Comparison of ENCODE assay signal across 16 mouse cellular contexts in genomic region chr10:37880841-37881240, GRCm38 (mm10).
DNase-seq lines count a peak whose midpoint lies in the region; ATAC-seq lines count a peak whose summit lies in the region.
"Had no signal": no experiment of that assay in that cellular context is flagged by ENCODE, and none has a peak within 500 bp of the region (broad histone marks: within the 10 kb centered on the region; RNA-seq: fewer than 3 reads in every experiment).

No protein-coding gene starts in this region.

- ATAC-seq in frontal cortex, adult (ENCODE audit: low TSS enrichment): peak; percentile 64; the same call in 1 of the 2 replicates
- ATAC-seq: activated CD4-positive, CD25-positive, alpha-beta regulatory T cell, adult 4 months; forebrain, embryonic 16.5 days; intestine, embryonic 16.5 days; Patski had no signal

- no peak for DNase-seq in frontal cortex, postnatal 14 days (ENCODE audit: low spot score in 2 of 2)
- DNase-seq in right cerebral cortex, postnatal 25 days: peak; percentile 11
- no peak for DNase-seq in right cerebral cortex, postnatal 4 days
- peak; percentile 12 for DNase-seq in cerebellum, adult 9-10 months
- peak; percentile 9 to 15 for DNase-seq in cerebellum, postnatal 25 days
- no peak for DNase-seq in neural tube, embryonic 10.5 days (ENCODE audit: extremely low spot score, low spot score)
- DNase-seq in retina, postnatal 1 day: no peak
- DNase-seq: adrenal gland, postnatal 14 days; gastrocnemius, adult 2 months; gastrocnemius, postnatal 25 days; heart, postnatal 36 days had no signal

Comparison
In these comparisons a context has a peak if more than half of its experiments do, and no peak if none do; other contexts are left out.
1. DNase-seq: peak in right cerebral cortex, postnatal 25 days (single experiment), cerebellum, adult 9-10 months (single experiment) and cerebellum, postnatal 25 days (2 of 2); none in frontal cortex, postnatal 14 days (0 of 2), right cerebral cortex, postnatal 4 days (single experiment), neural tube, embryonic 10.5 days (single experiment) and retina, postnatal 1 day (single experiment).